Mouse (Mus musculus): ENCODE results near the gene Kcnk10. TPM values are rescaled to one million over a fixed set of nuclear protein-coding genes. Genes with fewer than 3 reads are reported as not detected.

The Kcnk10 gene
- total RNA-seq, 1 experiment = 0.09 TPM

GRCm38 (mm10) chr12:98520568-98520931 is 57.6 kb downstream of the Kcnk10 start:
- DNase-seq (ENCODE audit: low read depth, low spot score) = no peak
- in situ Hi-C loops (cut with MboI; ENCODE audit: low sequenced_read_pairs in 2 of 2, unreplicated experiment in 2 of 2) = no loop called here
- Histone ChIP-seq H3K27ac (ENCODE audit: insufficient read depth, low read depth, low read length, poor library complexity, severe bottlenecking) (no peak overlapping the region), H3K9ac (ENCODE audit: insufficient read depth, low read depth, low read length, poor library complexity, severe bottlenecking) (no peak overlapping the region), H3K36me3 (ENCODE audit: control insufficient read depth, insufficient read depth, low read length, poor library complexity, severe bottlenecking) (no peaks in the 10 kb centered on the region), H3K4me1 (ENCODE audit: control insufficient read depth in 2 of 2, insufficient read depth in 2 of 2, low read length in 2 of 2, poor library complexity in 1 of 2) (no peaks in the 10 kb centered on the region), H3K4me3 (ENCODE audit: insufficient read depth in 1 of 2, low read depth in 1 of 2, low read length in 2 of 2, poor library complexity in 1 of 2, severe bottlenecking in 1 of 2) (no peak overlapping the region), H3K9me3 (ENCODE audit: control insufficient read depth, insufficient read depth, low read depth, low read length) (no peaks in the 10 kb centered on the region)
- TF ChIP-seq ZC3H11A (IDR thresholded peaks at IDR 0.05; ENCODE audit: borderline replicate concordance, low read depth, low read length) = no peak
- no peak for TF ChIP-seq MAFK (IDR thresholded peaks at IDR 0.05; ENCODE audit: insufficient read depth, low read depth, low read length)
- TF ChIP-seq ZNF384 (IDR thresholded peaks at IDR 0.05; ENCODE audit: low read depth, low read length) = no peak
- TF ChIP-seq HCFC1 (IDR thresholded peaks at IDR 0.05; ENCODE audit: borderline replicate concordance, insufficient read depth, low read length) = no peak
- TF ChIP-seq CHD2 (IDR thresholded peaks at IDR 0.05; ENCODE audit: low read depth, low read length) = no peak

GRCm38 (mm10) chr12:98519866-98520567 is 58.1 kb downstream of the Kcnk10 start:
- H3K4me1 ChIP-seq (ENCODE audit: control insufficient read depth in 2 of 2, insufficient read depth in 2 of 2, low read length in 2 of 2, poor library complexity in 1 of 2) = no peaks in the 10 kb centered on the region
- H3K36me3 ChIP-seq (ENCODE audit: control insufficient read depth, insufficient read depth, low read length, poor library complexity, severe bottlenecking) = no peaks in the 10 kb centered on the region
- no peak overlapping the region for H3K27ac ChIP-seq (ENCODE audit: insufficient read depth, low read depth, low read length, poor library complexity, severe bottlenecking)
- no peak overlapping the region for H3K9ac ChIP-seq (ENCODE audit: insufficient read depth, low read depth, low read length, poor library complexity, severe bottlenecking)
- no peak overlapping the region for H3K4me3 ChIP-seq (ENCODE audit: insufficient read depth in 1 of 2, low read depth in 1 of 2, low read length in 2 of 2, poor library complexity in 1 of 2, severe bottlenecking in 1 of 2)
- in situ Hi-C loops (cut with MboI; ENCODE audit: low sequenced_read_pairs in 2 of 2, unreplicated experiment in 2 of 2) = no loop called here
- no peak for DNase-seq (ENCODE audit: low read depth, low spot score)
- H3K9me3 ChIP-seq (ENCODE audit: control insufficient read depth, insufficient read depth, low read depth, low read length) = no peaks in the 10 kb centered on the region
- no peak for TF ChIP-seq ZC3H11A (IDR thresholded peaks at IDR 0.05; ENCODE audit: borderline replicate concordance, low read depth, low read length)
- no peak for TF ChIP-seq MAFK (IDR thresholded peaks at IDR 0.05; ENCODE audit: insufficient read depth, low read depth, low read length)
- no peak for TF ChIP-seq HCFC1 (IDR thresholded peaks at IDR 0.05; ENCODE audit: borderline replicate concordance, insufficient read depth, low read length)
- no peak for TF ChIP-seq CHD2 (IDR thresholded peaks at IDR 0.05; ENCODE audit: low read depth, low read length)
- no peak for TF ChIP-seq ZNF384 (IDR thresholded peaks at IDR 0.05; ENCODE audit: low read depth, low read length)

GRCm38 (mm10) chr12:98505601-98506000 is 72.5 kb downstream of the Kcnk10 start:
- Histone ChIP-seq H3K27ac (ENCODE audit: insufficient read depth, low read depth, low read length, poor library complexity, severe bottlenecking) (no peak overlapping the region), H3K4me1 (ENCODE audit: control insufficient read depth in 2 of 2, insufficient read depth in 2 of 2, low read length in 2 of 2, poor library complexity in 1 of 2) (no peaks in the 10 kb centered on the region), H3K36me3 (ENCODE audit: control insufficient read depth, insufficient read depth, low read length, poor library complexity, severe bottlenecking) (no peaks in the 10 kb centered on the region), H3K4me3 (ENCODE audit: insufficient read depth in 1 of 2, low read depth in 1 of 2, low read length in 2 of 2, poor library complexity in 1 of 2, severe bottlenecking in 1 of 2) (no peak overlapping the region), H3K9ac (ENCODE audit: insufficient read depth, low read depth, low read length, poor library complexity, severe bottlenecking) (no peak overlapping the region), H3K9me3 (ENCODE audit: control insufficient read depth, insufficient read depth, low read depth, low read length) (no peaks in the 10 kb centered on the region)
- TF ChIP-seq HCFC1 (IDR thresholded peaks at IDR 0.05; ENCODE audit: borderline replicate concordance, insufficient read depth, low read length) (no peak), ZNF384 (IDR thresholded peaks at IDR 0.05; ENCODE audit: low read depth, low read length) (no peak), MAFK (IDR thresholded peaks at IDR 0.05; ENCODE audit: insufficient read depth, low read depth, low read length) (no peak), CHD2 (IDR thresholded peaks at IDR 0.05; ENCODE audit: low read depth, low read length) (no peak), ZC3H11A (IDR thresholded peaks at IDR 0.05; ENCODE audit: borderline replicate concordance, low read depth, low read length) (no peak)
- in situ Hi-C loops (cut with MboI; ENCODE audit: low sequenced_read_pairs in 2 of 2, unreplicated experiment in 2 of 2) = no loop called here
- DNase-seq (ENCODE audit: low read depth, low spot score) = no peak

- no peaks in the 10 kb centered on the region for H3K4me1 ChIP-seq (ENCODE audit: control insufficient read depth in 2 of 2, insufficient read depth in 2 of 2, low read length in 2 of 2, poor library complexity in 1 of 2)
- H3K4me3 ChIP-seq (ENCODE audit: insufficient read depth in 1 of 2, low read depth in 1 of 2, low read length in 2 of 2, poor library complexity in 1 of 2, severe bottlenecking in 1 of 2) = no peak overlapping the region
- TF ChIP-seq ZC3H11A (IDR thresholded peaks at IDR 0.05; ENCODE audit: borderline replicate concordance, low read depth, low read length) (no peak), CHD2 (IDR thresholded peaks at IDR 0.05; ENCODE audit: low read depth, low read length) (no peak), HCFC1 (IDR thresholded peaks at IDR 0.05; ENCODE audit: borderline replicate concordance, insufficient read depth, low read length) (no peak), MAFK (IDR thresholded peaks at IDR 0.05; ENCODE audit: insufficient read depth, low read depth, low read length) (no peak), ZNF384 (IDR thresholded peaks at IDR 0.05; ENCODE audit: low read depth, low read length) (no peak)
- DNase-seq (ENCODE audit: low read depth, low spot score) = no peak
- H3K9me3 ChIP-seq (ENCODE audit: control insufficient read depth, insufficient read depth, low read depth, low read length) = no peaks in the 10 kb centered on the region
- H3K27ac ChIP-seq (ENCODE audit: insufficient read depth, low read depth, low read length, poor library complexity, severe bottlenecking) = no peak overlapping the region
- H3K36me3 ChIP-seq (ENCODE audit: control insufficient read depth, insufficient read depth, low read length, poor library complexity, severe bottlenecking) = no peaks in the 10 kb centered on the region
- no peak overlapping the region for H3K9ac ChIP-seq (ENCODE audit: insufficient read depth, low read depth, low read length, poor library complexity, severe bottlenecking)
- in situ Hi-C loops (cut with MboI; ENCODE audit: low sequenced_read_pairs in 2 of 2, unreplicated experiment in 2 of 2) = no loop called here
Observed at GRCm38 (mm10) chr12:98501528-98502280, 76.4 kb downstream of the Kcnk10 start.
